Mouse (Mus musculus) embryonic facial prominence, embryonic 14.5 days (tissue): ENCODE data around the gene Atxn3. TPM values are rescaled to one million over a fixed set of nuclear protein-coding genes. Genes with fewer than 3 reads are reported as not detected.

Experiments used
- ATAC-seq: fragments of 200-750 bp; cut with Nextera tagmentation; 2 replicates; pipeline ENCODE4 v1.8.0; 2017; ENCODE audit warnings: low read depth, moderate number of reproducible peaks, moderate TSS enrichment
- DNase-seq: peaks from one replicate; pipeline ENCODE4 v3.0.0-alpha.2; 2015; ENCODE audit warnings: low spot score
- H3K27ac ChIP-seq: fragments of 300-500 bp; sonication (generic); replicated peaks from 2 replicates; pipeline ENCODE4 v1.5.1; 2014; ENCODE audit warnings: low read depth, mild to moderate bottlenecking, low read length, moderate library complexity
- H3K27me3 ChIP-seq: fragments of 300-500 bp; sonication (generic); replicated peaks from 2 replicates; pipeline ENCODE4 v1.6.1; 2014; ENCODE audit warnings: low read length; ENCODE audit not compliant: control insufficient read depth, insufficient read depth
- H3K36me3 ChIP-seq: fragments of 300-500 bp; sonication (generic); 2 replicates; pipeline ENCODE4 v1.6.1; 2014; ENCODE audit warnings: low read length, mixed read lengths; ENCODE audit not compliant: control insufficient read depth, insufficient read depth
- H3K4me1 ChIP-seq: fragments of 300-500 bp; sonication (generic); 2 replicates; pipeline ENCODE4 v1.6.1; 2014; ENCODE audit warnings: antibody characterized with exemption, low read length; ENCODE audit not compliant: control insufficient read depth, insufficient read depth
- H3K4me2 ChIP-seq: fragments of 300-500 bp; sonication (generic); 2 replicates; pipeline ENCODE4 v1.6.1; 2014; ENCODE audit warnings: low read depth, mild to moderate bottlenecking, low read length, moderate library complexity, mixed read lengths
- H3K4me3 ChIP-seq: fragments of 300-500 bp; sonication (generic); 2 replicates; pipeline ENCODE4 v1.5.1; 2014; ENCODE audit warnings: low read depth, mild to moderate bottlenecking, low read length
- H3K9ac ChIP-seq: fragments of 300-500 bp; sonication (generic); 2 replicates; pipeline ENCODE4 v1.6.1; 2014; ENCODE audit warnings: low read depth, mild to moderate bottlenecking, low read length, moderate library complexity, mixed read lengths
- H3K9me3 ChIP-seq: fragments of 300-500 bp; sonication (generic); 2 replicates; pipeline ENCODE4 v1.6.1; 2016; ENCODE audit warnings: low read length; ENCODE audit not compliant: control insufficient read depth
- WGBS: fragments of 180-500 bp; shearing (Covaris S2); extraction: QIAGEN DNeasy Blood & Tissue Kit; methylation state at CpG from one replicate; pipeline ENCODE4 v1.1.7; 2014; 5-methylcytosine and 5-hydroxymethylcytosine counted together
- polyA plus RNA-seq: library from polyadenylated mRNA; unstranded; fragments of >200 nt; fragmentation: Nextera tagmentation; extraction: Ambion mirVana; gene quantifications from 2 replicates; pipeline ENCODE4 v1.2.1, GENCODE M21; 2014

Gene Atxn3
- polyA plus RNA-seq, 1 experiment from 2014 or later = 11.3 TPM

DNA sequence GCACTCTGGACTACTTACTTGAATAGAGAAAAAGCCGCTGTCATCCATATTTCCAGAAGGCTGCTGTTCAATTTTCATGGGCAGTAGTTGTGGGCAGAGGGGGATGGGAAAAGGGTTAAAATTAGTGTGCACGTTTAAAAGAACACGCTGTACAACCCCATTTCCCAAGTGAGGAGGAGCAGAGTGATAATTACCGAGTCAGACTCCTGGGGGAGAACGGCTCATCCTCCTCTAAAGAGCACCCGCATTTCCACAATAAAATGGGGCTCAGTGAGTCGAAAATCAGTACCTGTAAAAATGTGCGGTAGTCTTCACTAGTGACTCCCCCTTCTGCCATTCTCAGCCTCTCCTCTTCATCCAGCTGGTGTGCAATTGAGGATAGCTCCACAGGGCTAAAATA lies 10.1 kb downstream of the Atxn3 start:
- Histone ChIP-seq H3K4me1 (no peaks in the 10 kb centered on the region), H3K9ac (no peak overlapping the region), H3K36me3 (peaks cover 29% of the 10 kb centered on the region), H3K9me3 (no peaks in the 10 kb centered on the region), H3K4me2 (no peak overlapping the region), H3K27ac (no peak overlapping the region), H3K27me3 (no peaks in the 10 kb centered on the region), H3K4me3 (no peak overlapping the region)
- DNase-seq = peak; percentile 3
- 84% methylated on average over 8 of the region's 8 CpGs for WGBS
- ATAC-seq = no peak

DNA sequence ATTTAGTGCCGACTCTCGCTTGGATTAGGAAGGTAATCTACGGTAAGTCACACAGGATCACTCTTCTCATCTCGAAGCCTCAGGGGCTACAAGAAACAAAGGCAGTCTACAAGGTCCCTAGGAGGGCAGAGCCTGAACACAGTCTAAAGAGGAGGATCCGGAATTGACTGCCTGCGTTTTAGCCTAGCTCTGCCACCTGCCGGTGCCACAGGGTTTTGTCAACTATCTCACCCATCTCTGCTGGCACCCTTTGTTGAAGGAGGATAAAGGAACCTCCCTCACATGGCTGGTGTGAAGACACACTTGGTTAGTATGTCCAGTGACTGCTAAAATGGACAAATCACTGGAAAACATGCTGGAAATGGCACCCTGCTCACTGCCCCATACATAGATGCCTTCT lies 20.5 kb downstream of the Atxn3 start:
- no peaks in the 10 kb centered on the region for H3K9me3 ChIP-seq
- H3K36me3 ChIP-seq = peaks cover 77% of the 10 kb centered on the region
- no peak overlapping the region for H3K9ac ChIP-seq
- no peak for DNase-seq
- H3K4me3 ChIP-seq = no peak overlapping the region
- ATAC-seq = no peak
- WGBS = 82% methylated on average over 7 of the region's 7 CpGs
- no peak overlapping the region for H3K27ac ChIP-seq
- no peaks in the 10 kb centered on the region for H3K27me3 ChIP-seq
- H3K4me2 ChIP-seq = no peak overlapping the region
- no peaks in the 10 kb centered on the region for H3K4me1 ChIP-seq

DNA sequence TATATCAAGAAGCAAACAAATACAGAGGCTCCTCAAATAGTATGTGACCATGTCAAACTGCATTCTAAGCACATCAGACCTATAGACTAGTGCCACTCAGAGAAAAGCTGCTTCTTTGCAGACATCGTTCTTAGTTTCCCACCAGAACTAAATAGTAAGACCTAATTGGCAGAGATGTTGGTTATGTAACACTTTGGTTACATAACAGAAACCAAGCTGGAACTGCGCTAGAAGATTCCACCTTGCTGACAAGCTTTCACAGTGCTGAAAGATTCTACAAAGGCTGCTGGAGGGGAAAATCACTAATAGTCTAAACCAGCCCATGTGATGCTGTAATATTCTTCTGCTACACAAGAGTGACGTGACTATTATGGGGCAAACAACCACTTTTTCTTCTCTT lies 22.8 kb downstream of the Atxn3 start:
- 99% methylated on average over 3 of the region's 3 CpGs for WGBS
- Histone ChIP-seq H3K4me3 (no peak overlapping the region), H3K4me2 (no peak overlapping the region), H3K4me1 (no peaks in the 10 kb centered on the region), H3K9ac (no peak overlapping the region), H3K27ac (no peak overlapping the region), H3K27me3 (no peaks in the 10 kb centered on the region), H3K36me3 (peaks cover 78% of the 10 kb centered on the region), H3K9me3 (no peaks in the 10 kb centered on the region)
- ATAC-seq = no peak
- no peak for DNase-seq

DNA sequence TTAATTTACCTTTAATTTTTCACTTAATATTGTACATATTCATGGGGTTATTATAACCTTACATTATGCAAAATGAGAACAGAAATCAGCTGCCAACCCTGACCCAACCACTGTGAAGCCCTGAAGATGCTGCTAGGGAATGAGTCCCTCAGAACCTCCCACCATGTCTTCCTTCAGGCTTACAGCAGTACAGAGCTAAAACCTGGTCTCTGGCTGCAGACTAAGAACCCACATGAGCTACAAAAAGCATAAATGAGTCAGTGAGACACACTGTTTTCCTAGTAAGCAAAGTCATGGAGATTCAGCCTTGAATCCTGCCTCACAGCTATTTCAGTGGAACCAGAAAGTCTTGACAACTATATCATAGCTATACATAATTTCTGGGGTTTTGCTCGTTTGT lies 29.6 kb downstream of the Atxn3 start:
- H3K36me3 ChIP-seq = peaks cover 87% of the 10 kb centered on the region
- WGBS = 86% methylated on average over 1 of the region's 1 CpGs

DNA sequence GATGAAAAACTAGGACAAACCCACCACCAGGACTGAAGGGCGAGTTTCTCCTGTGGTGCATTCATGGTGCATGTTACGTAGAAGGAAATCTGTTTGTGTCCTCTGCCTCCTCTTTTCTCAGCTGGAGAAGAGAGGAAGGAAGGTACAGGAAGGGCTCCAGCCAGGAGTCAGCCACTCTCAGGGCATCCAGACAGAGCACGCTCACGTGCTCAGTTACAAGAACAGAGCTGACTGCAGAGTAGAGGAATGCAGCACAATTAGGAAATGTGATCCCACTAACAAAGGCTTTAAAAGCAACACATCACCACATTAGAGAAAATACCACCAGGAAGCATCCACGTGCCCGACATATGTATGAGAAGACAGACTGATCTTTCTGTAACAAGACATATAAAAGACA lies 35.7 kb downstream of the Atxn3 start:
- Histone ChIP-seq H3K27ac (no peak overlapping the region), H3K4me2 (no peak overlapping the region), H3K9me3 (no peaks in the 10 kb centered on the region), H3K36me3 (peaks cover 46% of the 10 kb centered on the region), H3K4me3 (no peak overlapping the region), H3K27me3 (no peaks in the 10 kb centered on the region), H3K4me1 (no peaks in the 10 kb centered on the region), H3K9ac (no peak overlapping the region)
- DNase-seq (peak; percentile 10), ATAC-seq (peak; percentile 77; the same call in 1 of the 2 replicates)
- WGBS = 58% methylated on average over 6 of the region's 6 CpGs

More for the DNA sequence above, 29.6 kb downstream of the Atxn3 start:
- ATAC-seq (no peak), DNase-seq (no peak)
- H3K27ac ChIP-seq = no peak overlapping the region
- no peaks in the 10 kb centered on the region for H3K9me3 ChIP-seq
- no peak overlapping the region for H3K4me3 ChIP-seq
- no peaks in the 10 kb centered on the region for H3K27me3 ChIP-seq
- H3K9ac ChIP-seq = no peak overlapping the region
- H3K4me1 ChIP-seq = no peaks in the 10 kb centered on the region
- H3K4me2 ChIP-seq = no peak overlapping the region

DNA sequence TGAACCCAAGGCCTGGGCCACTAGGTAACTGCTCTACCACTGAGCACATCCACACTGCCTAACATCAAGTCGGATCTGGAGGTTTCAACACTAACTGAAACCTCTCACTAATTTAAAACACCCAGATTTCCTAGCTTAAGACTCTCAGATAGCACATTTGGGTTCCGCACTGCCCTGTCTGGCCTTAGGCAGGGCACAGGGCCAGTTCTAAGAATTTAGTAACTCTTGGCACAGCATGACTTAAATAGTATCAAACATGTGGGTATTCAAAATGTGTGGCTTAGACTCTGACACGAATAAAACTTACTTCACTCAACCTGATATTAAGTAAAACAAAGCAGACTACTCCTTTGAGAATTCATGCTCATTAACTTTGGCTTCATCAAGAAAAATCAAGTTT lies 38.2 kb downstream of the Atxn3 start:
- H3K27ac ChIP-seq = no peak overlapping the region
- DNase-seq (no peak), ATAC-seq (no peak)
- H3K9ac ChIP-seq = no peak overlapping the region
- H3K4me1 ChIP-seq = no peaks in the 10 kb centered on the region
- H3K4me2 ChIP-seq = no peak overlapping the region
- 77% methylated on average over 3 of the region's 3 CpGs for WGBS
- H3K4me3 ChIP-seq = no peak overlapping the region
- H3K9me3 ChIP-seq = no peaks in the 10 kb centered on the region
- peaks cover 21% of the 10 kb centered on the region for H3K36me3 ChIP-seq
- no peaks in the 10 kb centered on the region for H3K27me3 ChIP-seq

DNA sequence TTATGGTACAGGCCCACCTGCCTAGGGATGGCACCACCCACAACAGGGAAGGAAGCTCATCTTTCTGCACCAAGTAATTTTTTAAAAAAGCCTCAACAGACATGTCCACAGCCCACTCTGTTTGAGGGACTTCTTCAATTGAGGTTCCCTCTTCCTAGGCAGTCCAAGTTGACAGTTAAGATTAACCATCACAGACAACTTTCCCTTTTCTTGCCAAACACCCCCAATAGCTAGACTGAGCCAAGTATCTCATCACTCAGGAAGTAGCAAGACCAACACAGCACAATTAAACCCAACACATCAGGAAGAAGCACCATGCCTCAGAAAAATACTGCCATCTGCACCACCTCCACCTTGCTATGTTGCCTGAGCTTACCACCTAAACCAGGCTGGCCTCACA lies 40.9 kb downstream of the Atxn3 start:
- no peak overlapping the region for H3K4me3 ChIP-seq

DNA sequence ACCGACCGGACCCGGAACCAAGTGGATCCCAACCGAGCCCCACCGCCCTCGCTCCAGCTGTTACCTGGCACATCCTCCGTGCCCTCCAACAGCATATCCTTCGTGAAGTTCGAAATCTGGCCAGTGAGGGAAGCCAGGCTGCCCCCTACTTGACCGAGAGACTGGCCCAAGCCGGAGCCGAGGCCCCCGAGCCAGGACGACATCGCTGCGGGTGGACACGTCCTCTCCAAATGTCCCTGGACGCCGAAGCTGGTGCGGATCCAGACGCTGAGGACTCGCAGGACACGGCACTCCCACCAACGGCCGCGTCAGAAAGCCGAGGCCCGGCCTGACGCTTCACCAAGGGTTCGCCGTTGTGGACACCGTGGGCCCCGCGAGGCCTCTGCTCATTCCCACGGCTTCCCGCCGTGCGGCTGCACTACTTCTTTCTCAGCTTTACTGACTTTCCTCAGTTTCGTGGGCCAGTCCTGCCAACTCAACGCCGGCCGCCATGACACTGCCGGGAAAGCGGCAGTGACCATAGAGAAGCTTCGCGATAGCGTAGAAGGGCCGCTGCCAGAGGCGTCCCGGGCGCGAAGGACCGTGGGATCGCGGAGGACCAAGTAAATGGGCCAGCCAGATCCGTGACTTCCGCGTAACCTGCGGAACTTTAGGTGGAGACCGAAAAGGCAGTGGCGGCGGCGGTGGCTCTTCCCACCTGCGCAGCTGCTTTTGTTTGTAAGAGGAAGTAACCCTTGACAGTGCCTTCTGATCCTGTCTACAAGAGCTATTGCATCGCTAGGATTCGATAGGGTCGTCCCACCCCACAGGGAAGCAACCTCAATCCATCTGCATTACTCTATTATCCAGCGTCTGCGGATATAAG lies 45.2 kb downstream of the Atxn3 start, which contains the start of gene Trip11:
TSS of gene Trip11 (minus strand) at position 642 of the 865 bp plus-strand sequence.
- DNase-seq (peak; percentile 95), ATAC-seq (peak; percentile 97)
- H3K27me3 ChIP-seq = 0 out of 2 replicates have a peak, but pooled peaks cover 2% of the 10 kb centered on the region
- peak within 1 kb of the TSS; percentile 96 for H3K9ac ChIP-seq
- H3K4me2 ChIP-seq = peak within 1 kb of the TSS; percentile 83
- H3K9me3 ChIP-seq = no peaks in the 10 kb centered on the region
- under 1% methylated on average over 57 of the region's 69 CpGs for WGBS
- H3K4me1 ChIP-seq = peaks cover 21% of the 10 kb centered on the region
- peaks cover 16% of the 10 kb centered on the region for H3K36me3 ChIP-seq
- H3K27ac ChIP-seq = peak within 1 kb of the TSS; percentile 94
- H3K4me3 ChIP-seq = peak within 1 kb of the TSS; percentile 93

More for the DNA sequence above, 40.9 kb downstream of the Atxn3 start:
- 0 out of 2 replicates have a peak, but pooled peaks cover 2% of the 10 kb centered on the region for H3K27me3 ChIP-seq
- H3K9ac ChIP-seq = no peak overlapping the region
- no peak overlapping the region for H3K4me2 ChIP-seq
- no peak for ATAC-seq
- H3K9me3 ChIP-seq = no peaks in the 10 kb centered on the region
- no peaks in the 10 kb centered on the region for H3K36me3 ChIP-seq
- no peak overlapping the region for H3K27ac ChIP-seq
- peaks cover 6% of the 10 kb centered on the region for H3K4me1 ChIP-seq
- no peak for DNase-seq

DNA sequence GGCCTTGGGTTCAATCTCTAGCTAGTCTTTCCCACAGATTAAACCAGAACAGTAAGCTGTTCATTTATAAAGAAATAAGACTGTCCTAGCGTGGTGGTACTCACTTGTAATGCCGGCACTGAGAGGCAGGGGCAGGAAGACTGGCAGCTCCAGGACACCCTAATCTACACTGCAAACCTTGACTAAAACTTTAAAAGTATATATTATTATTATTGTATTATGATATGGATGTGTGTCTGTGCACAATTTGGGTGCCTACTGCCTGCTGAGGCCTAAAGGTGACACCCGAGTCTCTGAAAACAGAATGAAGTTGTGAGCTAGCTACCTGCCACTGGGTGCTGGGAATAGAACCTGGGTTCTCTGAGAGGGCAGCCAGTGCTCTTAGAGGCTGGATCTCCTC lies 46.7 kb downstream of the Atxn3 start:
- Histone ChIP-seq H3K27me3 (0 out of 2 replicates have a peak, but pooled peaks cover 2% of the 10 kb centered on the region), H3K4me2 (peak overlapping the region; percentile 83), H3K4me3 (peak overlapping the region; percentile 93), H3K36me3 (peaks cover 19% of the 10 kb centered on the region), H3K27ac (no peak overlapping the region), H3K9ac (peak overlapping the region; percentile 96), H3K4me1 (peaks cover 21% of the 10 kb centered on the region), H3K9me3 (no peaks in the 10 kb centered on the region)
- 85% methylated on average over 3 of the region's 3 CpGs for WGBS
- DNase-seq (no peak), ATAC-seq (no peak)
